Mouse (Mus musculus) heart, embryonic 12.5 days (tissue): ENCODE data around the gene Smad9. TPM values are rescaled to one million over a fixed set of nuclear protein-coding genes. Genes with fewer than 3 reads are reported as not detected.
A peak's percentile ranks its signal among the peaks of the same experiment; 100 is the strongest.

Experiments used
- ATAC-seq: fragments of 200-750 bp; cut with Nextera tagmentation; 2 replicates; pipeline ENCODE4 v1.8.0; 2017; ENCODE audit warnings: moderate TSS enrichment, moderate library complexity; ENCODE audit not compliant: insufficient number of reproducible peaks, low FRiP score
- H3K27ac ChIP-seq: fragments of 300-500 bp; sonication (generic); 2 replicates; pipeline ENCODE4 v1.5.1; 2016; ENCODE audit warnings: mild to moderate bottlenecking, moderate library complexity; ENCODE audit not compliant: poor library complexity, severe bottlenecking
- H3K27me3 ChIP-seq: fragments of 300-500 bp; sonication (generic); replicated peaks from 2 replicates; pipeline ENCODE4 v1.6.1; 2016; ENCODE audit warnings: mild to moderate bottlenecking, moderate library complexity
- H3K36me3 ChIP-seq: fragments of 300-500 bp; sonication (generic); 2 replicates; pipeline ENCODE4 v1.6.1; 2016; ENCODE audit warnings: mild to moderate bottlenecking, moderate library complexity
- H3K4me1 ChIP-seq: fragments of 300-500 bp; sonication (generic); replicated peaks from 2 replicates; pipeline ENCODE4 v1.6.1; 2016; ENCODE audit warnings: mild to moderate bottlenecking
- H3K4me2 ChIP-seq: fragments of 300-500 bp; sonication (generic); 2 replicates; pipeline ENCODE4 v1.6.1; 2016; ENCODE audit warnings: mild to moderate bottlenecking, moderate library complexity
- H3K4me3 ChIP-seq: fragments of 300-500 bp; sonication (generic); 2 replicates; pipeline ENCODE4 v1.5.1; 2016; ENCODE audit warnings: mild to moderate bottlenecking
- H3K9ac ChIP-seq: fragments of 300-500 bp; sonication (generic); 2 replicates; pipeline ENCODE4 v1.6.1; 2016; ENCODE audit warnings: mild to moderate bottlenecking, moderate library complexity
- H3K9me3 ChIP-seq: fragments of 300-500 bp; sonication (generic); replicated peaks from 2 replicates; pipeline ENCODE4 v1.6.1; 2016; ENCODE audit warnings: mild to moderate bottlenecking, moderate library complexity
- WGBS: fragments of 180-500 bp; shearing (Covaris S2); methylation state at CpG from one replicate; pipeline ENCODE4 v1.1.7; 2016; 5-methylcytosine and 5-hydroxymethylcytosine counted together
- polyA plus RNA-seq: library from polyadenylated mRNA; unstranded; fragments of >200 nt; fragmentation: Nextera tagmentation; extraction: Ambion mirVana; gene quantifications from 2 replicates; pipeline ENCODE4 v1.2.1, GENCODE M21; 2016

Smad9 gene
- 1.6 and 1.9 TPM in 2 replicates for polyA plus RNA-seq

GRCm38 (mm10) chr3:54755145-54756041, at the start of gene Smad9:
Smad9 (plus strand) TSS chr3:54755582.
- ATAC-seq = peak; percentile 77
- peak within 1 kb of the TSS; percentile 91 for H3K4me3 ChIP-seq

GRCm38 (mm10) chr3:54708972-54709371, 46.4 kb upstream of the Smad9 start:
- H3K9ac ChIP-seq = no peak overlapping the region
- H3K27ac ChIP-seq = no peak overlapping the region
- H3K9me3 ChIP-seq = no peaks in the 10 kb centered on the region
- 64% methylated on average over 9 of the region's 9 CpGs for WGBS
- H3K4me2 ChIP-seq = no peak overlapping the region
- no peak; the same call in 1 of the 2 replicates for ATAC-seq
- no peaks in the 10 kb centered on the region for H3K4me1 ChIP-seq
- no peak overlapping the region for H3K4me3 ChIP-seq
- H3K27me3 ChIP-seq = no peaks in the 10 kb centered on the region
- peaks cover 78% of the 10 kb centered on the region for H3K36me3 ChIP-seq

More at GRCm38 (mm10) chr3:54755145-54756041, at the start of gene Smad9:
- Histone ChIP-seq H3K36me3 (peaks cover 13% of the 10 kb centered on the region), H3K4me2 (peak within 1 kb of the TSS; percentile 99), H3K9me3 (peaks cover 6% of the 10 kb centered on the region; the same call in 1 of the 2 replicates), H3K4me1 (peaks cover 9% of the 10 kb centered on the region; the same call in 1 of the 2 replicates), H3K27ac (peak within 1 kb of the TSS; percentile 87), H3K9ac (peak within 1 kb of the TSS; percentile 86), H3K27me3 (no peaks in the 10 kb centered on the region)
- WGBS = under 1% methylated on average over 66 of the region's 66 CpGs

- Histone ChIP-seq H3K9me3 (no peaks in the 10 kb centered on the region), H3K9ac (no peak within 1 kb of the TSS), H3K36me3 (peaks cover 79% of the 10 kb centered on the region), H3K27me3 (no peaks in the 10 kb centered on the region), H3K27ac (no peak within 1 kb of the TSS), H3K4me2 (no peak within 1 kb of the TSS), H3K4me3 (no peak within 1 kb of the TSS), H3K4me1 (no peaks in the 10 kb centered on the region)
- 84% methylated on average over 6 of the region's 6 CpGs for WGBS
- no peak for ATAC-seq
Observed at GRCm38 (mm10) chr3:54714253-54714652, 41.1 kb upstream of the Smad9 start, which contains the start of gene Gm21958. Gm21958 (minus strand) TSS chr3:54714353.

- no peak overlapping the region for H3K4me3 ChIP-seq
Observed at GRCm38 (mm10) chr3:54715461-54715860, 39.9 kb upstream of the Smad9 start.

GRCm38 (mm10) chr3:54717348-54717747, 38.0 kb upstream of the Smad9 start:
- H3K27ac ChIP-seq = no peak overlapping the region
- H3K27me3 ChIP-seq = no peaks in the 10 kb centered on the region
- ATAC-seq = no peak
- no peaks in the 10 kb centered on the region for H3K9me3 ChIP-seq
- H3K4me1 ChIP-seq = no peaks in the 10 kb centered on the region
- H3K9ac ChIP-seq = no peak overlapping the region
- no peak overlapping the region for H3K4me2 ChIP-seq
- H3K36me3 ChIP-seq = peaks cover 69% of the 10 kb centered on the region
- H3K4me3 ChIP-seq = no peak overlapping the region
- 82% methylated on average over 6 of the region's 6 CpGs for WGBS

More at GRCm38 (mm10) chr3:54715461-54715860, 39.9 kb upstream of the Smad9 start:
- H3K9ac ChIP-seq = no peak overlapping the region
- ATAC-seq = no peak
- peaks cover 71% of the 10 kb centered on the region for H3K36me3 ChIP-seq
- H3K4me2 ChIP-seq = no peak overlapping the region
- H3K9me3 ChIP-seq = no peaks in the 10 kb centered on the region
- WGBS = 89% methylated on average over 6 of the region's 6 CpGs
- no peaks in the 10 kb centered on the region for H3K4me1 ChIP-seq
- no peak overlapping the region for H3K27ac ChIP-seq
- H3K27me3 ChIP-seq = no peaks in the 10 kb centered on the region

GRCm38 (mm10) chr3:54718947-54719346, 36.4 kb upstream of the Smad9 start:
- ATAC-seq = no peak; the same call in 1 of the 2 replicates

GRCm38 (mm10) chr3:54723741-54724500, 31.5 kb upstream of the Smad9 start:
- Histone ChIP-seq H3K27me3 (no peaks in the 10 kb centered on the region), H3K27ac (no peak overlapping the region), H3K4me1 (peaks cover 4% of the 10 kb centered on the region; the same call in 1 of the 2 replicates), H3K4me3 (no peak overlapping the region), H3K4me2 (no peak overlapping the region), H3K9me3 (no peaks in the 10 kb centered on the region), H3K9ac (no peak overlapping the region), H3K36me3 (peaks cover 67% of the 10 kb centered on the region)
- no peak for ATAC-seq
- WGBS = 83% methylated on average over 10 of the region's 10 CpGs

More at GRCm38 (mm10) chr3:54718947-54719346, 36.4 kb upstream of the Smad9 start:
- no peak overlapping the region for H3K4me2 ChIP-seq
- no peak overlapping the region for H3K4me3 ChIP-seq
- H3K27ac ChIP-seq = no peak overlapping the region
- no peaks in the 10 kb centered on the region for H3K9me3 ChIP-seq
- H3K4me1 ChIP-seq = peaks cover 4% of the 10 kb centered on the region; the same call in 1 of the 2 replicates
- peaks cover 76% of the 10 kb centered on the region for H3K36me3 ChIP-seq
- H3K27me3 ChIP-seq = no peaks in the 10 kb centered on the region
- no peak overlapping the region for H3K9ac ChIP-seq
- 79% methylated on average over 3 of the region's 3 CpGs for WGBS

GRCm38 (mm10) chr3:54725344-54725743, 30.0 kb upstream of the Smad9 start:
- Histone ChIP-seq H3K27ac (no peak overlapping the region), H3K4me1 (peaks cover 4% of the 10 kb centered on the region; the same call in 1 of the 2 replicates), H3K4me3 (no peak overlapping the region), H3K9me3 (no peaks in the 10 kb centered on the region), H3K9ac (no peak overlapping the region), H3K36me3 (peaks cover 76% of the 10 kb centered on the region), H3K4me2 (no peak overlapping the region), H3K27me3 (no peaks in the 10 kb centered on the region)
- WGBS = 65% methylated on average over 2 of the region's 2 CpGs
- no peak for ATAC-seq

GRCm38 (mm10) chr3:54727588-54727987, 27.8 kb upstream of the Smad9 start:
- H3K27ac ChIP-seq = no peak overlapping the region
- no peaks in the 10 kb centered on the region for H3K9me3 ChIP-seq
- H3K27me3 ChIP-seq = no peaks in the 10 kb centered on the region
- H3K36me3 ChIP-seq = peaks cover 78% of the 10 kb centered on the region
- no peak overlapping the region for H3K4me2 ChIP-seq
- peaks cover 6% of the 10 kb centered on the region for H3K4me1 ChIP-seq
- WGBS = 89% methylated on average over 2 of the region's 2 CpGs
- no peak for ATAC-seq
- no peak overlapping the region for H3K9ac ChIP-seq
- H3K4me3 ChIP-seq = no peak overlapping the region

- no peaks in the 10 kb centered on the region for H3K9me3 ChIP-seq
- peaks cover 76% of the 10 kb centered on the region for H3K36me3 ChIP-seq
- WGBS = 88% methylated on average over 6 of the region's 6 CpGs
- H3K9ac ChIP-seq = no peak overlapping the region
- no peak overlapping the region for H3K27ac ChIP-seq
- no peak overlapping the region for H3K4me3 ChIP-seq
- H3K4me2 ChIP-seq = no peak overlapping the region
- H3K4me1 ChIP-seq = peaks cover 7% of the 10 kb centered on the region; the same call in 1 of the 2 replicates
- ATAC-seq = no peak
- no peaks in the 10 kb centered on the region for H3K27me3 ChIP-seq
Observed at GRCm38 (mm10) chr3:54728100-54728499, 27.3 kb upstream of the Smad9 start.
